ENCODE assay signal across 21 mouse cellular contexts in the genomic region with DNA sequence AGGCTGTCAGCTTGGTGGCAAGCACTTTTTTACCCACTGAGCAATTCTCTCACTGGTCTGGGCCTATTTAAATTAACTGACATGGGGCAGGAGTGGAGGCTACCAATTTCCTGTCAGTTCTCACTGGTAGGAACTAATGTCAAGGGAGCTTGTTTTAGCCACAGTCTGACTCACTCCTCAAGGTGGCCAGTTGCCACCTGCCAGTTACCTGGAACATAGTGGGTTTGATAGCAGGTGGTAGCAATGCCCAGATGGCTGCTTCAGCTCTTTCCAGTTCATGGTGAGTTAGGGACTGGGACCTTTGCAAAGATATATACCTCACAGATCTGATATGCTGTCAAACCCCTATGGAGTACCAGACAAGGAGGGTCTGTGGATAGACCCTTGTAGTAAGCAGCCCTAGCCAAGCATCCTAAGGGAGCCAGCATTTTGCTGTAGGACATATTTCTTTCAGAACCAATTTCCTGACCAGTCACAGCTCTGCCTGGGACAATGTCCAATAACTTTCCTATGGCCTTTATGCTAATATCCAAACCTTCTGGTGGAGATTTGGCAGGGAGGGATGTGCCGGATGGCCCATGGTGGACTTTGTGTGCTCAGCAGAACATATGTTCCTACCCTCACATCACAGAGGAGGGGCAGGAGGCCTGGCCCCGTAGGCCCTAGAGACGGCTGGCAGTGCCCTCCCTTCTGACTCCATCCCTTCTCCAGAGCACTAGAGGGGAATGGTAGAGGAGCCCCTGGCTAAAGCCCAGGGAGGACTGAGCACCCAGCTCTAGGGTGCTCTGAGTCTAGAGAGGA. TPM values are rescaled to one million over a fixed set of nuclear protein-coding genes. Genes with fewer than 3 reads are reported as not detected.
A peak's percentile ranks its signal among the peaks of the same experiment; 100 is the strongest.
DNase-seq lines count a peak whose midpoint lies in the region; ATAC-seq and TF ChIP-seq lines count a peak whose summit lies in the region.
"Had no signal": no experiment of that assay in that cellular context is flagged by ENCODE, and none has a peak within 500 bp of the region (broad histone marks: within the 10 kb centered on the region; RNA-seq: fewer than 3 reads in every experiment).

No protein-coding gene starts in this region.

- no peak overlapping the region for H3K9ac ChIP-seq in hindbrain, embryonic 16.5 days (ENCODE audit: low read depth, low read length)
- H3K9ac ChIP-seq in hindbrain, embryonic 14.5 days, result no peak overlapping the region
- no peak overlapping the region for H3K9ac ChIP-seq in forebrain, postnatal 0 days
- H3K9ac ChIP-seq in kidney, embryonic 14.5 days (ENCODE audit: low read depth, low read length), result no peak overlapping the region
- H3K9ac ChIP-seq: embryonic facial prominence, embryonic 12.5 days; forebrain, embryonic 15.5 days; limb, embryonic 13.5 days; liver, embryonic 14.5 days; lung, embryonic 15.5 days; midbrain, embryonic 13.5 days had no signal

- TF ChIP-seq CTCF in forebrain, postnatal 0 days (IDR thresholded peaks at IDR 0.05; ENCODE audit: low read depth), result no peak

- no peak overlapping the region; the same call in 1 of the 2 replicates for H3K27ac ChIP-seq in hindbrain, embryonic 16.5 days (ENCODE audit: low read depth, low read length)
- no peak overlapping the region for H3K27ac ChIP-seq in hindbrain, embryonic 14.5 days
- H3K27ac ChIP-seq in forebrain, postnatal 0 days (ENCODE audit: low read depth, low read length), result no peak overlapping the region
- H3K27ac ChIP-seq in kidney, embryonic 14.5 days (ENCODE audit: low read depth, low read length), result no peak overlapping the region
- H3K27ac ChIP-seq: embryonic facial prominence, embryonic 12.5 days; forebrain, embryonic 15.5 days; gastrocnemius, adult 2 months; heart, embryonic 10.5 days; limb, embryonic 13.5 days; liver, embryonic 14.5 days; lung, embryonic 15.5 days; macrophage; midbrain, embryonic 13.5 days had no signal

- no peaks in the 10 kb centered on the region for H3K27me3 ChIP-seq in hindbrain, embryonic 16.5 days (replicated peaks; ENCODE audit: control insufficient read depth, insufficient read depth, low read length)
- H3K27me3 ChIP-seq in hindbrain, embryonic 14.5 days (ENCODE audit: control insufficient read depth, insufficient read depth, low read length), result no peaks in the 10 kb centered on the region
- no peaks in the 10 kb centered on the region for H3K27me3 ChIP-seq in forebrain, postnatal 0 days (ENCODE audit: insufficient read depth, low read length)
- H3K27me3 ChIP-seq in kidney, embryonic 14.5 days (ENCODE audit: control insufficient read depth, insufficient read depth, low read length), result no peaks in the 10 kb centered on the region
- H3K27me3 ChIP-seq: embryonic facial prominence, embryonic 12.5 days; forebrain, embryonic 15.5 days; limb, embryonic 13.5 days; lung, embryonic 15.5 days; midbrain, embryonic 13.5 days had no signal

- peaks cover 3% of the 10 kb centered on the region; the same call in 1 of the 2 replicates for H3K9me3 ChIP-seq in hindbrain, embryonic 16.5 days (ENCODE audit: control insufficient read depth, low read length)
- no peaks in the 10 kb centered on the region for H3K9me3 ChIP-seq in hindbrain, embryonic 14.5 days (ENCODE audit: control insufficient read depth, low read length)
- H3K9me3 ChIP-seq in forebrain, postnatal 0 days (ENCODE audit: low read length), result no peaks in the 10 kb centered on the region
- H3K9me3 ChIP-seq in kidney, embryonic 14.5 days (ENCODE audit: control insufficient read depth, low read length), result peaks cover 4% of the 10 kb centered on the region; the same call in 1 of the 2 replicates
- H3K9me3 ChIP-seq: forebrain, embryonic 15.5 days; lung, embryonic 15.5 days had no signal

- no peaks in the 10 kb centered on the region; the same call in 1 of the 2 replicates for H3K4me1 ChIP-seq in hindbrain, embryonic 16.5 days (ENCODE audit: control insufficient read depth, insufficient read depth, low read depth, low read length)
- H3K4me1 ChIP-seq in hindbrain, embryonic 14.5 days (replicated peaks; ENCODE audit: control insufficient read depth, insufficient read depth, low read length), result 0 out of 2 replicates have a peak, but pooled peaks cover 4% of the 10 kb centered on the region
- H3K4me1 ChIP-seq in forebrain, postnatal 0 days (ENCODE audit: insufficient read depth), result no peaks in the 10 kb centered on the region
- H3K4me1 ChIP-seq in kidney, embryonic 14.5 days (ENCODE audit: control insufficient read depth, insufficient read depth, low read length), result peaks cover 16% of the 10 kb centered on the region
- H3K4me1 ChIP-seq: forebrain, embryonic 15.5 days had no signal

- ATAC-seq in hindbrain, embryonic 16.5 days, result peak; percentile 49
- no peak for ATAC-seq in hindbrain, embryonic 14.5 days (ENCODE audit: low FRiP score)
- ATAC-seq in forebrain, postnatal 0 days, result no peak
- ATAC-seq in kidney, embryonic 14.5 days (ENCODE audit: low FRiP score, low TSS enrichment), result no peak
- ATAC-seq: forebrain, embryonic 15.5 days; midbrain, embryonic 13.5 days had no signal

- 77% methylated on average over 3 of the region's 3 CpGs for WGBS in hindbrain, embryonic 16.5 days
- WGBS in hindbrain, embryonic 14.5 days, result 80% methylated on average over 3 of the region's 3 CpGs
- WGBS in forebrain, postnatal 0 days, result 71% methylated on average over 3 of the region's 3 CpGs
- WGBS in kidney, embryonic 14.5 days, result 91% methylated on average over 3 of the region's 3 CpGs

- no peak overlapping the region for H3K4me3 ChIP-seq in hindbrain, embryonic 16.5 days (ENCODE audit: low read length)
- H3K4me3 ChIP-seq in hindbrain, embryonic 14.5 days (replicated peaks; ENCODE audit: low read length), result no peak overlapping the region
- no peak overlapping the region for H3K4me3 ChIP-seq in forebrain, postnatal 0 days (ENCODE audit: low read depth, low read length)
- no peak overlapping the region for H3K4me3 ChIP-seq in kidney, embryonic 14.5 days (ENCODE audit: low read length)
- H3K4me3 ChIP-seq: embryonic facial prominence, embryonic 12.5 days; forebrain, embryonic 15.5 days; gastrocnemius, adult 2 months; heart, embryonic 10.5 days; limb, embryonic 13.5 days; lung, embryonic 15.5 days; midbrain, embryonic 13.5 days; myocyte had no signal

- DNase-seq in hindbrain, embryonic 14.5 days (ENCODE audit: low spot score), result no peak
- DNase-seq in brain, adult 2 months (ENCODE audit: low read depth, low spot score), result peak; percentile 99
- peak; percentile 93 for DNase-seq in cerebellum, adult 18-20 months
- peak; percentile 93 to 94 for DNase-seq in cerebellum, postnatal 25 days
- no peak for DNase-seq in forebrain, postnatal 0 days
- DNase-seq: adrenal gland, postnatal 25 days; gastrocnemius, adult 2 months; kidney, adult 11 months; kidney, postnatal 10 days; thymus, postnatal 36 days had no signal

- peaks cover 20% of the 10 kb centered on the region for H3K36me3 ChIP-seq in hindbrain, embryonic 16.5 days (ENCODE audit: control insufficient read depth, insufficient read depth, low read length)
- peaks cover 22% of the 10 kb centered on the region for H3K36me3 ChIP-seq in hindbrain, embryonic 14.5 days (replicated peaks; ENCODE audit: control insufficient read depth, insufficient read depth)
- H3K36me3 ChIP-seq in forebrain, postnatal 0 days (ENCODE audit: insufficient read depth), result peaks cover 23% of the 10 kb centered on the region; the same call in 1 of the 2 replicates
- no peaks in the 10 kb centered on the region for H3K36me3 ChIP-seq in kidney, embryonic 14.5 days (ENCODE audit: control insufficient read depth, insufficient read depth, low read length)

- H3K4me2 ChIP-seq in hindbrain, embryonic 16.5 days (ENCODE audit: low read length), result no peak overlapping the region
- no peak overlapping the region for H3K4me2 ChIP-seq in hindbrain, embryonic 14.5 days (replicated peaks)
- no peak overlapping the region for H3K4me2 ChIP-seq in forebrain, postnatal 0 days (ENCODE audit: low read depth)
- H3K4me2 ChIP-seq in kidney, embryonic 14.5 days (replicated peaks; ENCODE audit: low read depth, low read length), result no peak overlapping the region
- H3K4me2 ChIP-seq: embryonic facial prominence, embryonic 12.5 days; forebrain, embryonic 15.5 days; limb, embryonic 13.5 days; lung, embryonic 15.5 days; midbrain, embryonic 13.5 days had no signal

RNA-seq across cellular contexts. Expression of gene Faap20, which starts 15.1 kb away (rescaled TPM):
- polyA plus RNA-seq in hindbrain, embryonic 16.5 days (2015; fragmentation: Nextera tagmentation; extraction: Ambion mirVana), result 72.1 and 72.5 TPM in 2 replicates
- polyA plus RNA-seq in hindbrain, embryonic 14.5 days (2014; fragmentation: Nextera tagmentation; extraction: Ambion mirVana), result 69.0 and 76.0 TPM in 2 replicates
- total RNA-seq in forebrain, postnatal 0 days (2014; rRNA removed), result 48.7 and 51.8 TPM in 2 replicates
- polyA plus RNA-seq in forebrain, postnatal 0 days (2015; fragmentation: Nextera tagmentation; extraction: Ambion mirVana), result 59.9 and 60.7 TPM in 2 replicates
- polyA plus RNA-seq in kidney, embryonic 14.5 days (2014; fragmentation: Nextera tagmentation; extraction: Ambion mirVana), result 63.4 and 73.8 TPM in 2 replicates

RNA-seq across cellular contexts. Expression of gene Ski, which starts 42.3 kb away (rescaled TPM):
- 11.1 TPM in 2 replicates for polyA plus RNA-seq in hindbrain, embryonic 16.5 days (2015; fragmentation: Nextera tagmentation; extraction: Ambion mirVana)
- 15.1 and 15.6 TPM in 2 replicates for polyA plus RNA-seq in hindbrain, embryonic 14.5 days (2014; fragmentation: Nextera tagmentation; extraction: Ambion mirVana)
- 66.9 and 68.7 TPM in 2 replicates for total RNA-seq in forebrain, postnatal 0 days (2014; rRNA removed)
- 11.7 and 12.2 TPM in 2 replicates for polyA plus RNA-seq in forebrain, postnatal 0 days (2015; fragmentation: Nextera tagmentation; extraction: Ambion mirVana)
- 24.0 and 24.5 TPM in 2 replicates for polyA plus RNA-seq in kidney, embryonic 14.5 days (2014; fragmentation: Nextera tagmentation; extraction: Ambion mirVana)

Comparison
In these comparisons a context has a peak if more than half of its experiments do, and no peak if none do; other contexts are left out.
1. DNase-seq: peak in brain, adult 2 months (single experiment), cerebellum, adult 18-20 months (2 of 2) and cerebellum, postnatal 25 days (2 of 2); none in hindbrain, embryonic 14.5 days (single experiment) and forebrain, postnatal 0 days (single experiment).